Mouse (Mus musculus) kidney, embryonic 14.5 days (tissue): ENCODE data around the gene Txnip. TPM values are rescaled to one million over a fixed set of nuclear protein-coding genes. Genes with fewer than 3 reads are reported as not detected.

ENCODE experiments used
- ATAC-seq: fragments of 200-750 bp; cut with Nextera tagmentation; 2 replicates; pipeline ENCODE4 v1.8.0; 2017; ENCODE audit warnings: moderate number of reproducible peaks, mild to moderate bottlenecking, moderate TSS enrichment, moderate library complexity; ENCODE audit not compliant: low FRiP score, low TSS enrichment
- H3K27ac ChIP-seq: fragments of 300-500 bp; sonication (generic); 2 replicates; pipeline ENCODE4 v1.5.1; 2014; ENCODE audit warnings: low read depth, mild to moderate bottlenecking, low read length, moderate library complexity, mixed read lengths
- H3K27me3 ChIP-seq: fragments of 300-500 bp; sonication (generic); 2 replicates; pipeline ENCODE4 v1.6.1; 2014; ENCODE audit warnings: mild to moderate bottlenecking, low read length; ENCODE audit not compliant: control insufficient read depth, insufficient read depth
- H3K36me3 ChIP-seq: fragments of 300-500 bp; sonication (generic); 2 replicates; pipeline ENCODE4 v1.6.1; 2014; ENCODE audit warnings: low read length, mixed read lengths; ENCODE audit not compliant: control insufficient read depth, insufficient read depth
- H3K4me1 ChIP-seq: fragments of 300-500 bp; sonication (generic); 2 replicates; pipeline ENCODE4 v1.6.1; 2014; ENCODE audit warnings: low read length, mixed read lengths; ENCODE audit not compliant: control insufficient read depth, insufficient read depth
- H3K4me2 ChIP-seq: fragments of 300-500 bp; sonication (generic); replicated peaks from 2 replicates; pipeline ENCODE4 v1.6.1; 2014; ENCODE audit warnings: low read depth, mild to moderate bottlenecking, low read length
- H3K4me3 ChIP-seq: fragments of 300-500 bp; sonication (generic); 2 replicates; pipeline ENCODE4 v1.5.1; 2014; ENCODE audit warnings: mild to moderate bottlenecking, low read length
- H3K9ac ChIP-seq: fragments of 300-500 bp; sonication (generic); 2 replicates; pipeline ENCODE4 v1.6.1; 2014; ENCODE audit warnings: low read depth, mild to moderate bottlenecking, low read length, moderate library complexity
- H3K9me3 ChIP-seq: fragments of 300-500 bp; sonication (generic); 2 replicates; pipeline ENCODE4 v1.6.1; 2016; ENCODE audit warnings: low read length; ENCODE audit not compliant: control insufficient read depth
- WGBS: fragments of 180-500 bp; shearing (Covaris S2); extraction: QIAGEN DNeasy Blood & Tissue Kit; methylation state at CpG from one replicate; pipeline ENCODE4 v1.1.7; 2014; 5-methylcytosine and 5-hydroxymethylcytosine counted together
- polyA plus RNA-seq: library from polyadenylated mRNA; unstranded; fragments of >200 nt; fragmentation: Nextera tagmentation; extraction: Ambion mirVana; gene quantifications from 2 replicates; pipeline ENCODE4 v1.2.1, GENCODE M21; 2014

The Txnip gene
- polyA plus RNA-seq, 1 experiment from 2014 or later: 148 TPM

- no peak overlapping the region for H3K9ac ChIP-seq
- H3K27ac ChIP-seq: no peak overlapping the region
- 41% methylated on average over 9 of the region's 9 CpGs for WGBS
- ATAC-seq: no peak
- H3K4me3 ChIP-seq: no peak overlapping the region
- peaks cover 32% of the 10 kb centered on the region for H3K27me3 ChIP-seq
- H3K9me3 ChIP-seq: no peaks in the 10 kb centered on the region
- no peaks in the 10 kb centered on the region for H3K36me3 ChIP-seq
- H3K4me1 ChIP-seq: 0 out of 2 replicates have a peak, but pooled peaks cover 8% of the 10 kb centered on the region
- H3K4me2 ChIP-seq: no peak overlapping the region
These were observed 29.3 kb upstream of the Txnip start for GRCm38 (mm10) chr3:96528506-96528905.

GRCm38 (mm10) chr3:96532050-96532449 is 25.7 kb upstream of the Txnip start:
- WGBS: 55% methylated on average over 7 of the region's 7 CpGs
- Histone ChIP-seq H3K9ac (no peak overlapping the region), H3K4me3 (no peak overlapping the region)

GRCm38 (mm10) chr3:96534300-96534699 is 23.5 kb upstream of the Txnip start:
- Histone ChIP-seq H3K4me2 (no peak overlapping the region), H3K9me3 (no peaks in the 10 kb centered on the region), H3K36me3 (no peaks in the 10 kb centered on the region), H3K27me3 (peaks cover 1% of the 10 kb centered on the region; the same call in 1 of the 2 replicates), H3K27ac (no peak overlapping the region), H3K9ac (no peak overlapping the region), H3K4me3 (no peak overlapping the region), H3K4me1 (no peaks in the 10 kb centered on the region)
- no peak for ATAC-seq
- 54% methylated on average over 2 of the region's 2 CpGs for WGBS

More at GRCm38 (mm10) chr3:96532050-96532449, 25.7 kb upstream of the Txnip start:
- peaks cover 23% of the 10 kb centered on the region for H3K27me3 ChIP-seq
- no peak overlapping the region for H3K4me2 ChIP-seq
- ATAC-seq: no peak
- H3K36me3 ChIP-seq: no peaks in the 10 kb centered on the region
- H3K9me3 ChIP-seq: no peaks in the 10 kb centered on the region
- H3K27ac ChIP-seq: no peak overlapping the region
- H3K4me1 ChIP-seq: 0 out of 2 replicates have a peak, but pooled peaks cover 6% of the 10 kb centered on the region

- WGBS: 64% methylated on average over 2 of the region's 2 CpGs
- Histone ChIP-seq H3K27ac (no peak overlapping the region), H3K36me3 (no peaks in the 10 kb centered on the region), H3K27me3 (no peaks in the 10 kb centered on the region), H3K9ac (no peak overlapping the region), H3K4me3 (no peak overlapping the region), H3K4me1 (no peaks in the 10 kb centered on the region), H3K4me2 (no peak overlapping the region), H3K9me3 (no peaks in the 10 kb centered on the region)
- ATAC-seq: no peak
These were observed 18.4 kb upstream of the Txnip start for GRCm38 (mm10) chr3:96539316-96539715.

- H3K27me3 ChIP-seq: no peaks in the 10 kb centered on the region
- no peak overlapping the region for H3K9ac ChIP-seq
- WGBS: 34% methylated on average over 6 of the region's 6 CpGs
- no peaks in the 10 kb centered on the region for H3K36me3 ChIP-seq
- H3K27ac ChIP-seq: no peak overlapping the region
- no peak overlapping the region for H3K4me3 ChIP-seq
- no peaks in the 10 kb centered on the region for H3K9me3 ChIP-seq
- no peak for ATAC-seq
- no peak overlapping the region for H3K4me2 ChIP-seq
- H3K4me1 ChIP-seq: no peaks in the 10 kb centered on the region
These were observed 17.0 kb upstream of the Txnip start for GRCm38 (mm10) chr3:96540740-96541139.

- WGBS: 20% methylated on average over 14 of the region's 14 CpGs
- Histone ChIP-seq H3K9me3 (no peaks in the 10 kb centered on the region), H3K27ac (no peak overlapping the region), H3K4me1 (no peaks in the 10 kb centered on the region), H3K27me3 (no peaks in the 10 kb centered on the region), H3K9ac (no peak overlapping the region), H3K36me3 (no peaks in the 10 kb centered on the region), H3K4me3 (no peak overlapping the region), H3K4me2 (no peak overlapping the region)
- ATAC-seq: no peak
These were observed 16.3 kb upstream of the Txnip start for GRCm38 (mm10) chr3:96541328-96542078.

GRCm38 (mm10) chr3:96542554-96542953 is 15.2 kb upstream of the Txnip start:
- H3K27ac ChIP-seq: no peak overlapping the region
- no peaks in the 10 kb centered on the region for H3K27me3 ChIP-seq
- no peaks in the 10 kb centered on the region for H3K4me1 ChIP-seq
- H3K9me3 ChIP-seq: no peaks in the 10 kb centered on the region
- H3K36me3 ChIP-seq: no peaks in the 10 kb centered on the region
- ATAC-seq: no peak
- H3K4me2 ChIP-seq: no peak overlapping the region
- 87% methylated on average over 8 of the region's 8 CpGs for WGBS
- no peak overlapping the region for H3K4me3 ChIP-seq
- H3K9ac ChIP-seq: no peak overlapping the region

GRCm38 (mm10) chr3:96543345-96543744 is 14.4 kb upstream of the Txnip start:
- H3K36me3 ChIP-seq: no peaks in the 10 kb centered on the region
- no peak overlapping the region for H3K4me3 ChIP-seq
- no peaks in the 10 kb centered on the region for H3K27me3 ChIP-seq
- H3K27ac ChIP-seq: no peak overlapping the region
- no peaks in the 10 kb centered on the region for H3K4me1 ChIP-seq
- H3K4me2 ChIP-seq: no peak overlapping the region
- no peak for ATAC-seq
- 74% methylated on average over 11 of the region's 11 CpGs for WGBS
- no peaks in the 10 kb centered on the region for H3K9me3 ChIP-seq
- H3K9ac ChIP-seq: no peak overlapping the region

- H3K9me3 ChIP-seq: no peaks in the 10 kb centered on the region
- no peak overlapping the region for H3K4me2 ChIP-seq
- no peaks in the 10 kb centered on the region for H3K36me3 ChIP-seq
- no peaks in the 10 kb centered on the region for H3K27me3 ChIP-seq
- H3K4me3 ChIP-seq: no peak overlapping the region
- no peak overlapping the region for H3K9ac ChIP-seq
- H3K4me1 ChIP-seq: no peaks in the 10 kb centered on the region
- ATAC-seq: no peak
- 48% methylated on average over 1 of the region's 1 CpGs for WGBS
- no peak overlapping the region for H3K27ac ChIP-seq
These were observed 12.2 kb upstream of the Txnip start for GRCm38 (mm10) chr3:96545565-96545964.
